Mouse (Mus musculus): ENCODE results near the gene Maml1.

DNA sequence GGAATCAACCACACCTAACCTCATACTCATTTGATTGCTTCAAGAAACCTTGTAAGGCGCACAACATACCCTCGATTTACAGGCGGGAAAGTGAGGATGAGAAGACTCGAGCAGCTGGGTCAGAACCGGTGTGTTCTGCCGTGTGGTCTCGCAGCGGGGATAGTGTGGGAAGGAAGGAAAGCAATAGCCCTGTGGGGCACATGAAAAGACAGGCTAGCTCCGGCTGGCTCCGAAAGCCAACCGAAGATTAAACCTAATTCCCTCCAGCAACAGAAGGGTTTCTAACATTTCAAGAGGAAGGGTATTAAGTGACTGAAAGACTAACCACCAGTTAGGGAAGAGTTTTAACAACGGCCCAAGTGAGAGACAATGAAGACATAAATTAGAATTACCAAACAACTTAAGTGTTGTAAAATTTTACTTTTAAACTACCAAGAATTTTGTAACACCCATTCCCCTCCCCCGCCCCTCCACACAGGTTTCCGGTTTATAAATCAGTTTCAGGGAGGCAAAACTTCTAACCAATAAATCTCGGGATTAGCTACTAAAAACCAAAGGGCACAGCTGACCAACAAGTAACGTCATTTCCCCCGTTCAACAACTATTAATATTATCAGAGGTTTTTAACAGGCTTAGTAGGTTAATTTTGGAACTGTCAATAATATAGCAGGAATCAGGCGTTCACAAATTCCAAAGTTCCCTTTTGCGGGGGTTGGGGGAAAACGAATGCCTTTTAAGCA lies 1.5 kb downstream of the Maml1 start:
- no peak for TF ChIP-seq POLR2A (IDR thresholded peaks at IDR 0.05; ENCODE audit: borderline replicate concordance, insufficient read depth, low read length)
- TF ChIP-seq CTCF (IDR thresholded peaks at IDR 0.05; ENCODE audit: borderline replicate concordance, insufficient read depth, low read depth, low read length) = no peak

Measured in cerebellum, adult 2 months (tissue).